Mouse (Mus musculus): ENCODE results near the gene Supt5. TPM values are rescaled to one million over a fixed set of nuclear protein-coding genes. Genes with fewer than 3 reads are reported as not detected.

Supt5 gene
- total RNA-seq, 2 experiments from 2014 or later = 113 to 114 TPM

DNA sequence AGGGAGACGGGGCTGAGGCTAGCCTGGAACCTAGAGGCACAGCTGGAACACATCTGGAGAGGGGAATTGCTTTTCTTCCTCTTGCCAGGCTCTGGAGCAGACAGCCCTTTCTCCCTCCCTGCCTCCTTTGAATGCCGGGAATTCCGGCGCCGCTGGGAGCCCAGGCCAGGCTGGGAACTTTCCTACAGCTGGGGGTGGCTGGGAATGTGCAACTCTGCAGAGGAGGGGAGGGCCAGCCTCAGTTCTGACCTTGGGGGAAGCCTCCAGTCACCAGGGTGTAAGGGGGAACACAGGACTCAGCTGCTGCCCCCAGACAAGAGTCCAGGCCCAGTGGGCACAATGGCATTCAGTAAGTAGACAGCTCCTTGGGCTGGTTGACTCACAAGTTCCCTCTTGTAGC is 18.4 kb upstream of the Supt5 start:
- intact Hi-C loops (cut with DNase I) = no loop called here

DNA sequence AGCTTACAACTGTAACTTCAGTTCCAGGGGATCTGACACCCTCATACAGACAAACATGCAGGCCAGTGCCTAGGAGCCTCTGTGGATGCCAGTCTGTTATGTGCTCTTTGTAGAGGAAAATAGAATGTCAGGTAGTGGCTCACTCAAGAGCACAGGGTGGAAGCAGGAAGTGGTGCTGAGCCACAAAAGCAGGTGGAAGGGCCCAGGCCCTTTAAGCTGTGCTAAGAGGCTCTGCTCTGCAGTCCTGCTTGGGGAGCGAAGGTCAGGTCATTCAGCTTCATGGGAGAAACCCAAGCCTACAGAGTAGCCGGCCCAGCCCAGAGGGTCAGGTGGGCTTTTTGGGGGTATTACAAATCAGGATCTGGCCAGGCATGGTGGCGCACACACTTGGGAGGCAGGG is 16.7 kb upstream of the Supt5 start:
- no peak for DNase-seq (ENCODE audit: low spot score in 2 of 2)
- intact Hi-C loops (cut with DNase I) = no loop called here

More for the DNA sequence above, 18.4 kb upstream of the Supt5 start:
- DNase-seq (ENCODE audit: low spot score in 2 of 2) = no peak

DNA sequence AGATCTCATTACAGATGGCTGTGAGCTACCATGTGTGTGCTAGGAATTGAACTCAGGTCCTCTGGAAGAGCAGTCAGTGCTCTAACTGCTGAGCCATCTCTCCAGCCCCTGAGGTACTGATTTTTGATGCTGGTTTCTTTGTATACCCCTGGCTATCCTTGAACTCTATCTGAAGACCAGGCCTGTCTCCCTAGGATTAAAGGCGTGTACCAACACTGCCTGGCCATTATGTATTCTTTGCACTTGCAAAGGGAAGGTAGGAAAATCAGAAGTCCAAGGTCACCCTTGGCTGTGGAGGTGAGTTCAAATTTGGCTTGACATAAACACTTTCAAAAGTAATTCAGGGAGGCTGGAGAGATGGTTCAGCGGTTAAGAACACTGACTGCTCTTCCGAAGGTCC is 16.1 kb upstream of the Supt5 start:
- no peak for DNase-seq (ENCODE audit: low spot score in 2 of 2)
- intact Hi-C loops (cut with DNase I) = no loop called here

DNA sequence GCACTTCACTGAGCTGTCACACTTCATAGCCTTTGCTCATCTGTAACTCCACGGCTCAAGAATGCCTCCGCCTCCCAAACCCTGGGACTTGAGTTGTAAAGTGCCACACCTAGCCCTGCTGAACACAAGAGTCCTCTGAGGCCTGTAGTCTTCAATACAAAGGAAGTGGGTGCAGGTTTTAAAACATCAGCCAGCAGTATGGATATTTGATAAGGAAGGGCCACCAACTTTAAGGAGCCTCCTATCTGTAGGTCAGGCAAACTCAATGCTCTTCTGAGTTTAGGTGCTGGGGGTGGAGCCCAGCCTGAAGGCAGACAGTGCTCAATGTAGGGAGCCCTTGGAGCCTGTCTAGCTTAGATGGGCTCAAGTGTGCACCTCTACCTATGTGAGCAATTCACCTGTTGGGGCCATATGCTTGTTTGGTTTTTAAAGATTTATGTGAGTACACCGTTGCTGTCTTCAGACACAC is 15.6 kb upstream of the Supt5 start:
- no peak for DNase-seq (ENCODE audit: low spot score in 2 of 2)
- intact Hi-C loops (cut with DNase I) = no loop called here

DNA sequence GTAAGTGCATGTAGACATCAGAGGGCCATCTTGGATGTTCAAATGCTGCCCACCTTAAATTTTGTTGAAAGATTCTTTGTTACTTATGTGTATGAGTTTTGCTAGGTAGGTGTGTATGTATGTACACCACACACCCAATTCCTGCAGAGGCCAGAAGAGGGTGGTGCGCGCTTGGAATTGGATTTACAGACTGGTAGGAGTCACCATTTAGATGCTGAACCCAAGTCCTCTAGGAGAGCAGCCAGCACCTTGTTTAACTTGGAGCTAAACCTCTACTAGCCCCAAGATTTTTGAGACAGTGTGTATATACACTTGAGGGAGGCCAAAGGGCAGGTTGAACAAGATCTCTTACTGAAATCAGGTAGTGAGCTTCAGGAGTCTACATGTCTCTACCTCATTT is 14.7 kb upstream of the Supt5 start:
- no peak for DNase-seq (ENCODE audit: low spot score in 2 of 2)
- intact Hi-C loops (cut with DNase I) = no loop called here

DNA sequence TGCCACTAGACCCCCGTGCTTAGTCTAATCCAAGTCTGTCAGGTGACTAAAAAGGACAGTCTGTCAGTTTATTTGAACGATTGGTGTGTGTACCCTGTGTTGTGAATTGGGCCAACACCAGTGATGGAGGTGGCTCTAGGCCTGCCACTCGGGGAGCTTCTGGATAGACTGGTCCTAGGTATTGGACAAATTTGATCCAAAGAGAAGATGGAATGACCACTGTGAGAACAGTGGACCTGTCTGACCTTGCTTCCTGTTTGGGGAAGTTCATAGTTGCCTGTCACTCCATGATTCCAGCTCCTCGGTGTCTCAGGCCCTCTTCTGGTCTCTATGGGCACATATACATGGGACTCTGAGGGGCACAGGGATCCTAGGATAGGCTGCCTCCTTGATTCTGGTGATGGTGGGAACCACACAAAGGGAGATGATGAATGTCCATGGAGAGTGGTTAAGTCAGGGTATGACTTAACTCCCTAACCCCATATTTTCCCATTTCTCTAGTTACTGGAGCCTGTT is 13.2 kb upstream of the Supt5 start:
- intact Hi-C loops (cut with DNase I) = no loop called here
- DNase-seq (ENCODE audit: low spot score in 2 of 2) = no peak

DNA sequence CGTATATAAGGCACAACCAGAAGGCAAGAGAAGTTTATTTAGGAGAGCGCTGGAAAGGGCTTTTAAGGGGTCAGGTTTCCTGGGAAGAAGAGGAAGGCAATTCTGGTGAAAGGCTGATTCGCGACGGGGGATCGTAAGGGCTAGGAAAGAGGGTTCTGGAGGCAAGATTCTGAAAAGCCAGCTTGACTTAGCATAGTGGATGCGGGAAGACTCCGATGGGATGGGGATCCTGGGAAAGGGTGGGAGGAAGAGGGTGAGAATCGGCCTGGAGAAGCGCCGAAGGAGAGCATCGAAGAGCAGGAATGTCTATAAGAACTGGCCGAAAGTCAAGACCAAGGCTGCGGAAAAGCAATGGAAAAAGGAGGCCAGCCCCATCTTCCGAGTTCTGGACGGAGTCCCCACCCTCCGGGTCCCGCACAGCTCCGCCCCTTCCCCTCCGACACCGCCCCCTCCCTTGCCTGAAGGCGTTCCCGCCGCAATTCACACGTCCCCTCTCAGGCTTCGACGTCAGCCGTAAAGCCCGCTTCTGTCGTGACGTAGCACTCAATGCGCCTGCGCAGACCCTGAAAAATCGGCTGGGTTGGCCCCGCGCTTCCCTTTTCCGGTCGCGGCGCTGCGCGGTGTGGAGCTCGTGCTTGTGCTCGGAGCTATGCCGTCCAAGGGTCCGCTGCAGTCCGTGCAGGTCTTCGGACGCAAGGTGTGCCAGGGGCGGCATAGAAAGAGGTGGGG is 11.8 kb upstream of the Supt5 start, which contains the start of gene Rps16:
TSS of gene Rps16 (plus strand) at position 498 of the 729 bp plus-strand sequence.
- intact Hi-C loops (cut with DNase I) = no loop called here
- peak; percentile 97 to 98 for DNase-seq (ENCODE audit: low spot score in 2 of 2)

DNA sequence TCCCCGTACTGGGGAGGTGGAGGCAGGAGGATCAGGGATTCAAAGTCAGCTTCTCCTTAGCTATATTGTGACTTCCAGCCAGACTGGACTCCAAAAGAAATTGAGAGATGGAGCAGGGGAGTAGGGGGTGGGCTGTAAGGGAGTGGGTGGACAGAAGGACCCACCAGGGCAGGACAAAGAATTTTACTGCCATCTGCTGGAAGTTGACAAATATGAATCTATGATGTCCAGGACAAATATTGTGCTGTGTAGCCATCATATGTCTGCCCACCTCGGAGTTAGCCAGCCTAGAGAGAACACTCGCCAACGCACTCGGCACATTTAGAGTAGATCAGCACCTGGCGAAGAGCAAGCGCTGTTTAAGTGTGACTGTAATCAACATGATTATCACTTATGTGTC is 10.1 kb upstream of the Supt5 start:
- intact Hi-C loops (cut with DNase I) = no loop called here
- DNase-seq (ENCODE audit: low spot score in 2 of 2) = no peak

DNA sequence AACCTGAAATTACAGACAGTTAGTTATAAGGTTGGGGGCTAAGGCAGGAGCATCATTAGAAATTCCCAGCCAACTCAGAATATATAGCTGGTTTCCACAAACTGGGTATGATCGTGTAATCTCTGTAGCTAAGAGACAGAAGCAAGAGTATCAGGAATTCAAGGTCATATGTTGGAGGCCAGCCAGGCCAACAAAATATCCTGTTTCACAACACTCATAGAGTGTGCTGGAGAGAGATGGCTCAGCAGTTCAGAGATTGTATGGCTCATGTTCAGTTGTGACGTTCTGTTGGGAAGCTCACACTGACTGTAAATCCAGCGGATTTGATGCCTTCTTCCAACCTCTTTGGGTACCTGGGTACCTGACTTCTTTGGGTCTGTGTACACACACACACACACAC is 9.2 kb upstream of the Supt5 start:
- intact Hi-C loops (cut with DNase I) = no loop called here
- DNase-seq (ENCODE audit: low spot score in 2 of 2) = no peak

DNA sequence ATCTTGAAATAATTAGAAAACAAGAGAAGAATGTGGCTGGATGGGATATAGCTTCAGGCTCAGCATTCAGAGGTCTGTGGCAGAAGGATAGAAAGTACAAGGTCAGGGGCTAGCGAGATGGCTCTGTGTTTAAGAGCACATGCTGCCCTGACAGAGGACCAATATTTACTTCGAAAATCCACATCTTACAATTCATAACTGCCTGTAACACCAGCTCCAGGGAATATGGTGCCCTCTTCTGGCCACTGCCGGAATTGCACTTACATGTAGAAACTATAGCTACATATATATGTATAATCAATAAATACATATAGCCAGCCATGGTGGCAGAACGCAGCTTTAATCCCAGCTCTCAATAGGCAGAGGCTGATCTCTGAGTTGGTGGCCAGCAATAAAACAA is 6.1 kb upstream of the Supt5 start:
- intact Hi-C loops (cut with DNase I) = no loop called here
- peak; percentile 50 to 75 for DNase-seq (ENCODE audit: low spot score in 2 of 2)

DNA sequence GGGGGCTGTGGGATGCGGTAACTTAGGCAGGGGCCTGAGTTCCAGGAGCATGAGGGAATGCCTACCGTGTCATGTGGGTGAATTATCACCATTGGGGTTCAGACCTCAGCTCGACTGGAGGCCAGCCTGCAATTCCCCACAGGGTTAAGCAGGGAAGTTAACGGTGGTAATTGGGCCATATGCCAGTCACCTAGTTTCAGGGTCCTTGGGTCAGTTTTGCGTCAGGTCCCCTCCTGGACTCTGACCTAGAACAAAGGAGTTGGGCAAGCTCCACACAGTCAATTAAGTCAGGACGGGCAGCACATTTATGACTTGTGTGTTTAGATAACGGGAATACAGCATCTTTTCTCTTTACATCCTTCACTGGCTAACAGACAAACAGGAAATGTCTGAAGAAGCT is 2.8 kb upstream of the Supt5 start:
- intact Hi-C loops (cut with DNase I) = no loop called here
- DNase-seq (ENCODE audit: low spot score in 2 of 2) = no peak

DNA sequence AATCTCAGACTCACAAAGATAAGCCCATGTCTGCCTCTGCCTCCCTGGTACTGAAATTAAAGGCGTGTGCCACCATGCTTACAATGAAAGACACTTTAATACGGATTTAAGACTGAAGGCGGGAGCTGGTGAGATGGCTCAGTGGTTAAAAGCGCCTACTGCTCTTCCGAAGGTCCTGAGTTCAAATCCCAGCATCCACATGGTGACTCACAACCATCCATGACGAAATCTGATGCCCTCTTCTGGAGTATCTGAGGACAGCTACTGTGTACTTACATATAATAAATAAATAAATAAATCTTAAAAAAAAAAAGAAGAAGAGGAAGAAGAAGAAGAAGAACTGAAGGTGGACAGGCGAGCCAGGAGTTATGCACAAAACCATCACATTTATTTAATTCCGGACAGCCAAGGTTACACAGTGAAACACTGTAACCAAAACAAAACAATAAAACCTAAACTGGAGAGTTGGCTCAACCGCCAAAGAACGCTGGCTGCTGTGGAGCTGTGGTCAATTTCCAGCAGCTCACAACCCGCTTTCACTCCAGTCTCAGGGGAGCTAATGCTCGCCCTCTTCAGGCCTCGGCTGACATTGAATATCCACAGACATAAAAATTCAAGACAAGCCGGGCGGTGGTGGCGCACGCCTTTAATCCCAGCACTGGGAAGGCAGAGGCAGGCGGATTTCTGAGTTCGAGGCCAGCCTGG is 819 bp upstream of the Supt5 start:
- DNase-seq (ENCODE audit: low spot score in 2 of 2) = peak; percentile 37 to 42
- intact Hi-C loops (cut with DNase I) = loop anchor here (5.0 kb wide), 1 partner anchor 62 kb away; the partner anchor contains the start of gene Eid2b

DNA sequence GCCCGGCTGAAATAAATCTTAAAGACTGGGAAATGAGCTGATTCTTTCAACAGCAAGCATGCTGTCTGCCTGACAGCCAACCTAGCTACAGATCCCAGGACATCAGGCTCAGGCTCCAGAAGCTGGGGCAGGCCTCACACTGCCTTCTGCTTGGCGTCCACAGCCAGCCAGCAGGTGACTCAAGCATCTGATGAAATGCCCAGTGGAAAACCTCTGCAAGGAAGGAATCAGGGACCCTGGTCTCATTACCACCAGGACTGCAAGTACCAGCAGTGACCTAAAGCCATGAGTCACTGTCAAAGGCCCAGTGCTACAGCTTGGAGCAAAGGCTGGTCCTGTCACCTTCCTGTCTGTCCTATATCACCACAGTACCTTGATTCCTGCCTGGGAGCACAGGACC is 3.1 kb downstream of the Supt5 start:
- intact Hi-C loops (cut with DNase I) = loop anchor here (5.0 kb wide), 1 partner anchor 58 kb away; the partner anchor contains the start of gene Eid2b
- DNase-seq (ENCODE audit: low spot score in 2 of 2) = no peak

DNA sequence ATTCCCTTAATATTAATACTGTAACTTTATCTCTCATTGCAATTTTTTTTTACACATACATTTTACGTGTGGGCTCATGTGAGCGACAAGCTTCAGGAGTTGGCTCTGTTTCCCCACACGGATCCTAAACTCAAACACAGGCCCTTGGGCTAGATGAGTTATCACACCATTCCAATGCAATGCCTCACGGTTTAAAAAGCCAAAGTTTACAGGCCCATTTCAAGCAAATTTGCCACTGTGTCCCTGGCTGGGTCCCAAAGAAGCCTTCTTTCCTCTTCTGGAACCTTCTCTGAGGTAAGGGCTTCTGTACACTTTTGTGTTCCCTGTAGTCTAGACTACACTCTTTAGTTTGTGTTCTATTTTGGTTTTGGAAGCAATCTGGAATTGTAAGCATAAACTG is 4.0 kb downstream of the Supt5 start:
- intact Hi-C loops (cut with DNase I) = no loop called here
- no peak for DNase-seq (ENCODE audit: low spot score in 2 of 2)

DNA sequence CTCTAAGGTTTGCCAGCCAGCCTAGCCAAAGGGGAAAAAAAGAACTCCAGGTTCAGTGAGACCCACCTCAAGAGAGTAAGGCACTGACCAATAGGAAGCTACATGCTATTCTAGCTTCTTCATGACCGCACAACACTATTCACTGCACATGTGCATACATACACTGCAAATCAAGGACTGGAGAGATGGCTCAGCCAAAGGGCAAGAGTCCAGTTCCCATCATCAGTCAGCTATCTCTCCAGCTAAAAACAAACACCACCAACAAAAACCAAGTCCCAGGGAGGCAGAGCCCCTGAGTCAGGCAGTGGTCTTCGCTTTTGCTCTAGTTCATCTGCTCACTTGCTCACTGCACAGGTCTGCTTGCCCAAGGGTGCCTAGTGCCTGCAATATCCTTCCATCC is 10.3 kb downstream of the Supt5 start:
- no peak for DNase-seq (ENCODE audit: low spot score in 2 of 2)

DNA sequence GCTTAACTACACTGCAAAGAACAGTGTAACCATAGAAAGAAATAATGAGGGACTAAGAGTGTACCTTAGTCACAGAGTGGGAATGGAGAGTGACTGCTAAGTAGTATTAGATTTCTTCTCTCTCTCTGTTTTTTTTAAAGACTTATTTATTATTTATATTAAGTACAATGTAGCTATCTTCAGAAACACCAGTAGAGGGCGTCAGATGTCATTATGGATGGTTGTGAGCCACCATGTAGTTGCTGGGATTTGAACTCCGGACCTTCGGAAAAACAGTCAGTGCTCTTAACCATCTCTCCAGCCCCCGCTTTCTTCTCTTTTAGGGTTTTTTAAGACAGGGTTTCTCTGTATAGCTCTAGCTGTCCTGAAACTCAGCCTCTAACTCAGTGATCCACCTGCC is 12.1 kb downstream of the Supt5 start:
- intact Hi-C loops (cut with DNase I) = no loop called here
- no peak for DNase-seq (ENCODE audit: low spot score in 2 of 2)

More for the DNA sequence above, 10.3 kb downstream of the Supt5 start:
- intact Hi-C loops (cut with DNase I) = no loop called here

DNA sequence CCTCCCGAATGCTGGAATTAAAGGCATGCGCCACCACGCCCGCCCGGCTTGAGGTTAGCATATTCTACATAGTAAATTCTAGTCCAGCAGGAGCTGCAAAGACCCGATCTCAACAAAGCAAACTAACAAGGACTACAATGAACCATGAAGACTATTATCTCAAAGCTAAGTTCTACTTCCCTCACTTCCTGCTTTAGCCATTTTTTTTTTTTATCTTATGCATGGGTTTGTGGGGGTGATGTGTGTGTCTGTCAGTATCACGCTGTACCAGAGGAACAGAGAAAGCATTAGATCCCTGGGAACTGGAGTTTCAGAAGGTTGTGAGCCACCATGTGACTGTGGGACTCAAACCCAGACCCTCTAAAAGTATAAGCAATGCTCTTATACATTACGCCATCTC is 13.3 kb downstream of the Supt5 start:
- DNase-seq (ENCODE audit: low spot score in 2 of 2) = no peak
- intact Hi-C loops (cut with DNase I) = no loop called here

DNA sequence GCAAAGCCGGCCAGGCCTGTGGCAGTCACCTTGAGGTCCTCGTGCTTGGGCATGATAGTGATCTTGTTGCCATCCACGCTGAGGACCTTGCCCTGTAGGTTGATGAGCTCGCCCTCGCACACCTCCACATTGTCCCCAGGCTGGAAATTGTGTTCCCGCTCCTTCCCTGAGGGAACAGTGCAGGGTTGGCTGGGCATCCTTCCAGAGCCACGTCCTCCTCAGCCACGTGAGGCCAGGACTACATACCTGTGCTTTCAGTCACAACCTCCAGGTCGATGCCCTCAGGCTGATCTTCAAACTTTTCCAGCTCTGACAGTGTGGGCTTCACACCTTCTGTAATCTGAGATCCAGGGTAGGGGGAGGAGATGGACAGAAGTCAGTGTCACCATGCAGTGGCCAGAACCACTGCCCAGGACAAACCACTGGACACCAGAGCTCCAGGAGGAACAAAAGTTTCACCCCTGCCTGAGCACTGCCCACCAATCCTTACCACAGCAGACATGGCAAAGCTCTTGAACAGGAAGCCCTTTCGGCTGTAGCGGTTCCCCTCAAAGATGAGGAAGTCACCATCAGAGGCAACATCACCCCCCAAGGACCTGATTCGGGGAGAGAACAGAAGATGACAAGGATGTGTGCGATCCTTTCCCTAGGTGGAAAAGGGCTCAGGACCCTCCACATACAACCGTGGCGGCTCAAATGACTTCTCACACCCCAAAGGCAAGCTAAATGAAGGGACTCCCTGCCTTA is 16.4 kb downstream of the Supt5 start:
- no peak for DNase-seq (ENCODE audit: low spot score in 2 of 2)
- intact Hi-C loops (cut with DNase I) = no loop called here

DNA sequence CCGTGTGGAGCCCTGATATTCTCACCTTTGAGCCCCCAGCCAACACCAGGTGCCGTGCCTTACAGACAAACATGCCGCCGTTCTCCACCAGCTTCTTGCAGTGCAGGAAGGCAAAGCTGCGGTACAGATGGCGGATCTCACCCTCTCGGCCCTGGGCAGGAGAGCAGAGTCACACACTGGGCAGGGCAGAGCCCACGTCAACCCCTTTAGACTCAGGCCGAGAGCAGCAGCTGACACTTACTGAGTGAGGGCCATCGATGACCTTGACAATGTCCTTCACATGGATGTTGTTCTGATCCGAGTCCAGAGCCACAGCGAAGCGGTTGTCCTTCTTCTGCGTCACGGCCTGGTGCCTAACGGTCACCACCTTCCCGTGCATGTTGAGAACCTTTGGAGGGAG is 19.8 kb downstream of the Supt5 start:
- no peak for DNase-seq (ENCODE audit: low spot score in 2 of 2)
- intact Hi-C loops (cut with DNase I) = no loop called here

DNA sequence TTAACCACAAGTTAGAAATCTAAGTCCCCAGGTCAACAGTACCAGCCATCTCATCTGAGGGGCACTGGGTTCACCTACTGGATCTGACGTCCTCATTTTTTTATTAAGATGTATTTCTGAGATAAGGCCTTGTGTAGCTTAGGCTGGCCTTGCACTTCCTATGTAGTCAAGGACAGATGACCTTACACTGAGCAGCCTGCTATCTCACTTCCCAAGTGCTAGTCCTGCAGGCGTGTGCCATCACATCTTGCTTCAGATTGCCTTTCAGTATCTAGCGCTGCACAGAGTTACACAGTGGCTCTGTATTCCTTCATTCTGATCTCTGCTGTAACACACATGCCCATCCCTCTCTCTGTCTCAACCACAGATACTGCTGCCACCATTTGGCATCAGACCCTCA is 20.5 kb downstream of the Supt5 start:
- DNase-seq (ENCODE audit: low spot score in 2 of 2) = no peak
- intact Hi-C loops (cut with DNase I) = no loop called here

All from left cerebral cortex, postnatal 14 days (tissue).